Mouse (Mus musculus) CH12.LX (cell line): ENCODE data around the gene 1110017D15Rik. TPM values are rescaled to one million over a fixed set of nuclear protein-coding genes. Genes with fewer than 3 reads are reported as not detected.

Source experiments
- DNase-seq: peaks from one replicate; pipeline ENCODE4 v3.0.0-alpha.2; 2013; ENCODE audit errors: extremely low read depth
- H3K27ac ChIP-seq: 2 replicates; pipeline ENCODE4 v1.5.1; 2012; ENCODE audit warnings: low read depth, mild to moderate bottlenecking, control low read depth, moderate library complexity; ENCODE audit not compliant: insufficient read depth
- H3K27me3 ChIP-seq: replicated peaks from 2 replicates; pipeline ENCODE3; 2012; ENCODE audit warnings: inconsistent platforms
- H3K36me3 ChIP-seq, 2 experiments: replicated peaks in 1 of 2; 2 replicates each; pipeline versions ENCODE3 to v1.6.1; 2012; ENCODE audit warnings: inconsistent platforms in 1 of 2, low read length in 1 of 2, mild to moderate bottlenecking in 1 of 2, mixed read lengths in 1 of 2, moderate library complexity in 1 of 2; ENCODE audit not compliant: control insufficient read depth in 1 of 2, insufficient read depth in 1 of 2
- H3K4me1 ChIP-seq, 2 experiments: 2 replicates each; pipeline ENCODE4 v1.6.1; 2012; ENCODE audit warnings: inconsistent platforms in 1 of 2, moderate library complexity in 1 of 2; ENCODE audit not compliant: insufficient read depth in 2 of 2, control insufficient read depth in 1 of 2
- H3K4me2 ChIP-seq: 2 replicates; pipeline ENCODE4 v1.6.1; 2012; ENCODE audit warnings: low read depth, mild to moderate bottlenecking, control low read depth; ENCODE audit not compliant: poor library complexity, insufficient read depth, severe bottlenecking
- H3K4me3 ChIP-seq, 3 experiments: fragments of 150-350 bp in 1 of 3; sonication (generic) in 1 of 3; replicated peaks in 1 of 3; 2 replicates each; pipeline versions ENCODE3 to v1.5.1; 2011 to 2012; ENCODE audit warnings: low read depth in 2 of 3, low read length in 2 of 3, mild to moderate bottlenecking in 2 of 3, moderate library complexity in 2 of 3, control low read depth in 1 of 3, improper control_type of control experiment in 1 of 3, inconsistent platforms in 1 of 3, mixed read lengths in 1 of 3; ENCODE audit not compliant: poor library complexity in 1 of 3
- H3K79me2 ChIP-seq: replicated peaks from 2 replicates; pipeline ENCODE4 v1.6.1; 2012; ENCODE audit warnings: mild to moderate bottlenecking, moderate library complexity; ENCODE audit not compliant: control insufficient read depth, poor library complexity, insufficient read depth, severe bottlenecking; ENCODE audit errors: extremely low read depth
- H3K9ac ChIP-seq: 2 replicates; pipeline ENCODE4 v1.6.1; 2012; ENCODE audit warnings: low read depth, mild to moderate bottlenecking, control low read depth, moderate library complexity; ENCODE audit not compliant: insufficient read depth
- H3K9me3 ChIP-seq: replicated peaks from 2 replicates; pipeline ENCODE3; 2012; ENCODE audit warnings: low read length, inconsistent platforms, mixed read lengths
- CHD1 ChIP-seq: IDR thresholded peaks from 2 replicates; pipeline ENCODE4 v1.6.1; 2012; ENCODE audit warnings: low read depth, low read length, improper control_type of control experiment, inconsistent platforms
- HCFC1 ChIP-seq: IDR thresholded peaks from 2 replicates; pipeline ENCODE4 v1.6.1; 2012; ENCODE audit warnings: low read depth, mild to moderate bottlenecking, inconsistent platforms, low read length, improper control_type of control experiment
- IRF4 ChIP-seq: IDR thresholded peaks from 2 replicates; pipeline ENCODE4 v1.6.1; 2014; ENCODE audit warnings: low read depth, mild to moderate bottlenecking, inconsistent platforms, low read length, improper control_type of control experiment
- JUN ChIP-seq: IDR thresholded peaks from 2 replicates; pipeline ENCODE4 v1.6.1; 2011; ENCODE audit warnings: low read depth, mild to moderate bottlenecking, low read length, improper control_type of control experiment, moderate library complexity; ENCODE audit not compliant: insufficient read depth
- JUND ChIP-seq: conservative IDR thresholded peaks from 2 replicates; pipeline ENCODE4 v1.6.1; 2011; ENCODE audit warnings: low read depth, low read length, improper control_type of control experiment
- KAT2A ChIP-seq: IDR thresholded peaks from 2 replicates; pipeline ENCODE4 v1.6.1; 2012; ENCODE audit warnings: low read length, improper control_type of control experiment, inconsistent platforms; ENCODE audit not compliant: insufficient replicate concordance
- MAFK ChIP-seq: IDR thresholded peaks from 2 replicates; pipeline ENCODE4 v1.6.1; 2011; ENCODE audit warnings: low read length, improper control_type of control experiment; ENCODE audit not compliant: insufficient replicate concordance
- MAX ChIP-seq: IDR thresholded peaks from 2 replicates; pipeline ENCODE4 v1.6.1; 2011; ENCODE audit warnings: low read length, improper control_type of control experiment
- MYC ChIP-seq: IDR thresholded peaks from 2 replicates; pipeline ENCODE4 v1.6.1; 2011; ENCODE audit warnings: low read depth, mild to moderate bottlenecking, improper control_type of control experiment, low read length
- POLR2A ChIP-seq: IDR thresholded peaks from 2 replicates; pipeline ENCODE4 v1.6.1; 2011; ENCODE audit warnings: low read depth, mild to moderate bottlenecking, improper control_type of control experiment, low read length
- POLR2AphosphoS2 ChIP-seq: IDR thresholded peaks from 2 replicates; pipeline ENCODE4 v1.6.1; 2011; ENCODE audit warnings: low read depth, low read length, improper control_type of control experiment
- RCOR1 ChIP-seq: conservative IDR thresholded peaks from 2 replicates; pipeline ENCODE4 v1.6.1; 2012; ENCODE audit warnings: low read depth, mild to moderate bottlenecking, inconsistent platforms, low read length, improper control_type of control experiment
- UBTF ChIP-seq: IDR thresholded peaks from 2 replicates; pipeline ENCODE4 v1.6.1; 2012; ENCODE audit warnings: low read depth, mild to moderate bottlenecking, inconsistent platforms, low read length, improper control_type of control experiment, moderate library complexity
- USF1 ChIP-seq: IDR thresholded peaks from 2 replicates; pipeline ENCODE4 v1.6.1; 2014; ENCODE audit warnings: low read depth, mild to moderate bottlenecking, inconsistent platforms, low read length, improper control_type of control experiment
- USF2 ChIP-seq: conservative IDR thresholded peaks from 2 replicates; pipeline ENCODE4 v1.6.1; 2011; ENCODE audit warnings: low read depth, low read length, improper control_type of control experiment
- ZC3H11A ChIP-seq: IDR thresholded peaks from 2 replicates; pipeline ENCODE4 v1.6.1; 2012; ENCODE audit warnings: low read depth, mild to moderate bottlenecking, inconsistent platforms, low read length, improper control_type of control experiment
- ZMIZ1 ChIP-seq: IDR thresholded peaks from 2 replicates; pipeline ENCODE4 v1.6.1; 2012; ENCODE audit warnings: low read depth, mild to moderate bottlenecking, inconsistent platforms, low read length, improper control_type of control experiment
- dilution Hi-C: fragments of 300-500 bp; cut with MboI; formaldehyde crosslinking; loops from 2 replicates; pipeline ENCODE4 v1.14.3; 2020; ENCODE audit warnings: low sequenced_read_pairs; ENCODE audit not compliant: extremely low pct_unique_long_range_greater_than_20kb, extremely low pct_ligation_motif_present
- in situ Hi-C: fragments of 300-500 bp; cut with MboI; formaldehyde crosslinking; loops from 3 replicates; pipeline ENCODE4 v1.14.3; 2019; ENCODE audit warnings: low sequenced_read_pairs, low pct_ligation_motif_present, low pct_unique_long_range_greater_than_20kb, mixed read lengths
- polyA plus RNA-seq: library from polyadenylated mRNA; unstranded; fragments of >175 nt; gene quantifications from 2 replicates; pipeline ENCODE4 v1.2.1, GENCODE M21; 2012; ENCODE audit warnings: low read depth; ENCODE audit not compliant: insufficient read length
- total RNA-seq, 2 experiments: library from RNA; depleted of rRNA; stranded (reverse); fragments of 300-350 nt in 1 of 2; fragments of >200 nt in 1 of 2; gene quantifications; 2 replicates each; pipeline ENCODE4 v1.2.3; 2012 to 2014

1110017D15Rik gene
- total and polyA plus RNA-seq, 3 experiments = not detected

DNA sequence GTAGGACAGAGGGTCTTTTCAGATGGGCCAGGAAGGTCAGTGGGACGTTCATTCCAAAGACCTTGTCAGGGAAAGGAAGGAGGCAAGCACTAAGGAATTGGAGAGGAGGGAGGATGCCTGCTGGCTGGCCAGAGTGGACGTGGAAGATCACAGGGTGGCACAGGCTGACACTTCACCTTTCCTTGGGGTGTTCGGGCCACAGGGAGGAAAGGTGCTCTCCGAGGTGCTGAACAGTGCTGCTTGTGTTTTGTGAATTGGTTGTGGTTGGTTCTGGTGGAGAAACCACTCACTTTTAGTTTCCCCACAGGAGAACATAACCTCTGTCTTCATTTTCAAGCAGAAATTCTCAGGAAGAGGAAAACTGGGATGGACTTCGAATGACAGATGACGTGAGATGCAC lies 15.3 kb upstream of the 1110017D15Rik start:
- H3K36me3 ChIP-seq = no peaks in the 10 kb centered on the region
- peaks cover 43% of the 10 kb centered on the region for H3K27me3 ChIP-seq
- H3K4me1 ChIP-seq = no peaks in the 10 kb centered on the region
- peak; percentile 29 for DNase-seq
- dilution Hi-C loops (no loop called here), in situ Hi-C loops (no loop called here)
- no peaks in the 10 kb centered on the region for H3K79me2 ChIP-seq
- H3K4me3 ChIP-seq = no peak overlapping the region
- no peak overlapping the region for H3K4me2 ChIP-seq
- H3K27ac ChIP-seq = no peak overlapping the region
- H3K9me3 ChIP-seq = no peaks in the 10 kb centered on the region
- TF ChIP-seq MYC (no peak), USF1 (no peak), JUND (no peak), MAFK (no peak), JUN (no peak)
- H3K9ac ChIP-seq = no peak overlapping the region

DNA sequence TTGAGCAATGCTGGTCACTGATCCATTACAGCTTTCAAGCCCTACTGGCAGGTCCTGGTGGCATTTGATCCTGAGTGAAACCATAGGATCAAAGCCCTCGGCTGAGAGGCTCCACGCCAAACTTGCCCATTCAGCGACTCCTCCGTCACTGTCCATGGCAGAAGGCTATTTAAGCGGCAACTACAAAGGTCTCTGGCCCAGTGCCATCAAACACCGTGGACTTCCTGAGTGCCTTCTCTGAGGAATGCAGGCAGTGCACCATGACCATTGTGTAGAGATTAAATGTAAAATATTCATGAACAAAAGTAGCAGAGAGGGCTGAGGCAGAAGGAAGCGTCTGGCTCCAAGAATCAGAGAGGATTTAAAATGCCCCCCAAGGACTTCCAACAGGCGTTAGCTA lies 10.9 kb upstream of the 1110017D15Rik start:
- H3K9ac ChIP-seq = no peak overlapping the region
- no peaks in the 10 kb centered on the region for H3K79me2 ChIP-seq
- TF ChIP-seq MAX (no peak), USF2 (no peak), HCFC1 (no peak), IRF4 (no peak)
- TF ChIP-seq, all 38 proteins: peak for 0
- in situ Hi-C loops = no loop called here
- no peak overlapping the region for H3K4me3 ChIP-seq
- no peaks in the 10 kb centered on the region for H3K4me1 ChIP-seq
- dilution Hi-C loops = no loop called here
- no peak overlapping the region for H3K4me2 ChIP-seq
- no peaks in the 10 kb centered on the region for H3K36me3 ChIP-seq
- H3K9me3 ChIP-seq = no peaks in the 10 kb centered on the region
- peaks cover 72% of the 10 kb centered on the region for H3K27me3 ChIP-seq
- H3K27ac ChIP-seq = no peak overlapping the region
- no peak for DNase-seq

DNA sequence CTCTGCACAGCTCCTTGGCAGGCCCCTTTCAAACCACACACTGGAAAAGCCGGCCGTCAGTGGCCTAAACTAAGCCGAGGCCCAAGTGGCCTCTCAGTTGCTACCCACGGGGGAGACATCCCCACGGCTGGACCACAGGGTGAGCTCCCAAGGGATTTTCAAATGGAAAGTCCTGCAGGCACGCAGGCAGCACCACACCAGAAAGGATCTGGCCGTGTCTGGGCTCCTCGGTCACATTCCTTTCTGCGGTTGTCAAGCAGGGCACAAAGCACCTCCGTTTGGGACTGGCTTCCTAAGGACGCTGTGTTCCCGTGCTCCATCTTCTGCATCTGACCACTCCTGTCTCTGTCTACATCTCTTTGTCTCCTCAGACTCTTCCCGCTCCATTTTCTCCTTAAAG lies 9.9 kb upstream of the 1110017D15Rik start:
- dilution Hi-C loops (no loop called here), in situ Hi-C loops (no loop called here)
- H3K36me3 ChIP-seq = no peaks in the 10 kb centered on the region
- DNase-seq = no peak
- TF ChIP-seq POLR2A = no peak
- TF ChIP-seq UBTF = no peak
- no peak for TF ChIP-seq RCOR1
- no peak for TF ChIP-seq KAT2A
- TF ChIP-seq MYC = no peak
- TF ChIP-seq POLR2AphosphoS2 = no peak
- TF ChIP-seq JUND = no peak
- no peak for TF ChIP-seq USF2
- no peak for TF ChIP-seq MAFK
- no peak for TF ChIP-seq CHD1
- TF ChIP-seq ZMIZ1 = no peak
- TF ChIP-seq ZC3H11A = no peak
- peaks cover 69% of the 10 kb centered on the region for H3K27me3 ChIP-seq
- H3K9me3 ChIP-seq = no peaks in the 10 kb centered on the region
- H3K4me2 ChIP-seq = no peak overlapping the region
- no peak overlapping the region for H3K9ac ChIP-seq
- H3K27ac ChIP-seq = no peak overlapping the region
- no peak overlapping the region for H3K4me3 ChIP-seq
- no peaks in the 10 kb centered on the region for H3K4me1 ChIP-seq
- no peaks in the 10 kb centered on the region for H3K79me2 ChIP-seq
